Mouse (Mus musculus): ENCODE measurements around the gene Trim80.
"Not testable (repeated sequence)": the region's sequence is repeated elsewhere in the genome, so short reads cannot be mapped to it uniquely, and the experiment has no call there.

Gene Trim80

DNA sequence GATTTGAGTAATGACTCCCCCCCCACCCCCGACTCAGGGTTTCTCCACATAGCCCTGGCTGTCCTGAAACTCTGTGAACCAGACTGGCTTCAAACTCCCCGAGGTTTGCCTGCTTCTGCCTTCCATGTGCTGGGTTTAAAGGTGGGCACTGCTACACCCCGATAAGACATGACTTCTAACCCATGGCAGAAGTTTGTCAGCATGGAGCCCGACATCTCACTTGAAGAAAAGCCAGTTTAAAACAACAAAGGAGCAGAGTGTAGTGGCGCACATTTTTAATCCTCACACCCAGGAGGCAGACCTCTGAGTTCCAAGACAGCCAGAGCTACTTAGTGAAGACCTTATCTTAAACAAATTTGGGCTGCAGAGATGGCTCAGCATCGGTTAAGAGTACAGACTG lies 52.0 kb downstream of the Trim80 start:
- DNase-seq (ENCODE audit: low read depth, low spot score), result no peak

- not testable (repeated sequence) for DNase-seq (ENCODE audit: low read depth, low spot score)
Measured at GRCm38 (mm10) chr11:115496559-115496958, 56.2 kb downstream of the Trim80 start.

Data from brain, embryonic 18.5 days (tissue).